Mouse (Mus musculus) olfactory bulb, adult 2 months (tissue): ENCODE results near the gene Hcar1. TPM values are rescaled to one million over a fixed set of nuclear protein-coding genes. Genes with fewer than 3 reads are reported as not detected.

ENCODE experiments used
- H3K27ac ChIP-seq: fragments of 200-500 bp; 2 replicates; pipeline ENCODE4 v1.5.1; 2012; ENCODE audit warnings: low read depth, low read length; ENCODE audit not compliant: insufficient read depth
- H3K4me1 ChIP-seq: fragments of 200-500 bp; 2 replicates; pipeline ENCODE4 v1.6.1; 2012; ENCODE audit warnings: low read length; ENCODE audit not compliant: control insufficient read depth, insufficient read depth
- H3K4me3 ChIP-seq: fragments of 200-500 bp; 2 replicates; pipeline ENCODE4 v1.5.1; 2012; ENCODE audit warnings: mild to moderate bottlenecking, low read depth, low read length, moderate library complexity; ENCODE audit not compliant: insufficient read depth
- CTCF ChIP-seq: fragments of 200-500 bp; IDR thresholded peaks from 2 replicates; pipeline ENCODE4 v1.5.1; 2012; ENCODE audit warnings: low read depth, mild to moderate bottlenecking, low read length, moderate library complexity; ENCODE audit not compliant: insufficient read depth
- POLR2A ChIP-seq: fragments of 200-500 bp; IDR thresholded peaks from 2 replicates; pipeline ENCODE4 v1.6.1; 2012; ENCODE audit warnings: mild to moderate bottlenecking, low read depth, low read length, moderate library complexity; ENCODE audit not compliant: insufficient read depth
- WGBS: fragments of 180-500 bp; shearing (Covaris S2); methylation state at CpG from one replicate; pipeline ENCODE4 v1.1.7; 2018; 5-methylcytosine and 5-hydroxymethylcytosine counted together
- polyA plus RNA-seq: library from polyadenylated mRNA; stranded (reverse); fragments of >200 nt; gene quantifications from 2 replicates; pipeline ENCODE4 v1.2.4, GENCODE M21; 2012; ENCODE audit warnings: low replicate concordance; ENCODE audit not compliant: missing spikeins, insufficient read depth, insufficient read length

Gene Hcar1
- polyA plus RNA-seq, 1 experiment: not detected

DNA sequence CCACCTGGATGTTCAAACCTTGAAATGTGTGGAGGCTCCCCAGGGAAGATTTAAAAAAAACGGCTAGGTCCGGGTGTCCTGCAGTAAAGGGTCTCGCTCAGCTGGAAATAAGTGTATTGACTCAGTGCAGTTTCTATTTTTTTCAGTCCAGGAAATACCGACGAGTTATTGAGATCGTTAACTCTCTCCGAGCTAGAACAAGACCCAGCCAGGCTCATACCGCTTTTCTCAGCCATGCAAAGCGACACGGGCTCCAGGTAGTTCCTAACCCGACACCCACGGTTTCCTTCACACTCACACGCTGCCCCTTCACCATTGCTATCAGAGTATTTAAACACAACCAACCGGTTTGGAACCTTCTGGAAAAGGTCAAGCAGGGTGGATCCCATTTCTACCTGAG is 1.8 kb downstream of the Hcar1 start:
- TF ChIP-seq POLR2A (no peak), CTCF (no peak)
- H3K27ac ChIP-seq: no peak overlapping the region
- 41% methylated on average over 14 of the region's 14 CpGs for WGBS
- H3K4me3 ChIP-seq: no peak overlapping the region
- no peaks in the 10 kb centered on the region for H3K4me1 ChIP-seq

DNA sequence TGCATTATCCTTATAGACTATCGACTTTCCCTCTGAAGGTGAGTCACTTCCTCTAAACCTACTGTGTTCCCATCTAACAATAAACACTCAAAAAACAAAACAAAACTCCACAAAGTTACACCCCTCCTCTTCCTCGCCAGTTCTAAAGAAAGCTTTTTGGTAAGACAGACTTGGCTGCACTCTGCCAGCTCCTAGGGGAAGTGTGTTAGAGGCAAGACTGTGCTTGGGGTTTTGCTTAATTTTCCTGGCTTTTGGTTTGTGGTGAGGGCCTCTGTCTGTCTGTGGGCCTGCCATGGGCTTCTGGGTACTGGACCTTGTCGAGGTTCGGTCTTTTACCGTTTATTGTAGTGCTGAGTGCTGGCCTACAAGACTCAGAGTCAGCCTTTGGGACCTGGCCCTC is 5.6 kb downstream of the Hcar1 start:
- H3K4me3 ChIP-seq: no peak overlapping the region
- WGBS: 85% methylated on average over 5 of the region's 5 CpGs
- no peak overlapping the region for H3K27ac ChIP-seq
- TF ChIP-seq CTCF: no peak
- TF ChIP-seq POLR2A: no peak
- no peaks in the 10 kb centered on the region for H3K4me1 ChIP-seq

DNA sequence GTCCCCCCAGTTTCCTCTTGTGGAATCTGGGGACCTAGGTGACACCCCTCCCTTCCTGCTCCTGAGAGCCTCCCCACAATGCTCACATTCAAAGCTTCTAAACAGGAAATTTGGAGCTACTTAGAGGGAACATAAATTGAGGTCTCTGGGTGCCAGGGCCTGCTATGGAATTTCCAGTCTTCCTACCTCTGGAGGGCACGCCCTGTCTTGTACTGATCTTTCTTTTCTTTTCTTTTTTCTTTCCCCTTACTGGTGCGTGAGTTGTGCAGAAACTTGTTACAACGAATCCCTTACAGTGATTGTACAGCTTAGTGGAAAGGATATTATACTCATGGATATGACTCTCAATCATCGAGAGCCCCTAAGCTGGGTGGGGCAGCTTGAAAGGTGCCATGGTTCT is 10.2 kb downstream of the Hcar1 start:
- no peak for TF ChIP-seq POLR2A
- no peak for TF ChIP-seq CTCF
- no peak overlapping the region for H3K4me3 ChIP-seq
- 86% methylated on average over 4 of the region's 4 CpGs for WGBS
- no peaks in the 10 kb centered on the region for H3K4me1 ChIP-seq
- no peak overlapping the region for H3K27ac ChIP-seq

DNA sequence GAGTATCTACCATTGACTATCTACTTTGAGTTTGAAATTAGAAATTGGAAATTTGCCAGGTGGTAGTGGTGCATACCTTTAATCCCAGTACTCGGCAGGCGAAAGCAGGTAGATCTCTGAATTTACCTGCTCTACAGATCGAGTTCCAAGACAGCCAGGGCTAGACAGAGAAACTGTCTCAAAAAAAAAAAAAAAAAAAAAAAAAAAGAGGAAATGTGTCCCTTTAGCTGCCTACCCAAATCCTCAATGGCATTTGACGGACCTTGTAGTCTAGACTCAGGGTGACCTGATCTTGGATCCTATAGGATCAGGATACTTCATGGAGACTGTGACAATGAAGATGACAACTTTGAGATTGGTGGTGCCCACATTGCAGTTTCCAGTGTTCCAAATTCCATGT is 13.4 kb downstream of the Hcar1 start:
- TF ChIP-seq CTCF: no peak
- no peak for TF ChIP-seq POLR2A
- WGBS: 91% methylated on average over 4 of the region's 4 CpGs
- Histone ChIP-seq H3K4me1 (no peaks in the 10 kb centered on the region), H3K4me3 (no peak overlapping the region), H3K27ac (no peak overlapping the region)

DNA sequence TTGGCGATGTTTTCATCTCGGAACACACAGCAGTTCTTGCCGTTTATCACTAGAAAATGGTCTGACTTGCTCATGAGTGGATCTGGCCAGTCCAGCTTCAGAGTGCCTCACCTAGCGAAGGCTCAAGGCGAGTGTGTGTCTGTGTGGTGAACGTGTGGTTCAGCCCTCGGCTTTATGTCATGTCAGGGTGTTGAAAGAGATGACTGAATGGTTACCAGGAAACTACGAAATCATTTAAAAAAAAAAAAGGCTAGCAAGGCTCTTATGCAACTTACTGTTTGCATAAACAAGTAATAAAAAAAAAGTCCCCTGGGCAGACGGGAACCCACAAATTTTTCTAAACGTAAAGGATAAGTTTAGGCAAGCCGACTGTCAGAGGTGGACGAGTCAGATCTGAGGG is 14.5 kb downstream of the Hcar1 start, which contains the start of gene Hcar2:
Gene Hcar2 (minus strand): TSS at position 135 of the 400 bp plus-strand sequence.
- WGBS: 81% methylated on average over 12 of the region's 12 CpGs

DNA sequence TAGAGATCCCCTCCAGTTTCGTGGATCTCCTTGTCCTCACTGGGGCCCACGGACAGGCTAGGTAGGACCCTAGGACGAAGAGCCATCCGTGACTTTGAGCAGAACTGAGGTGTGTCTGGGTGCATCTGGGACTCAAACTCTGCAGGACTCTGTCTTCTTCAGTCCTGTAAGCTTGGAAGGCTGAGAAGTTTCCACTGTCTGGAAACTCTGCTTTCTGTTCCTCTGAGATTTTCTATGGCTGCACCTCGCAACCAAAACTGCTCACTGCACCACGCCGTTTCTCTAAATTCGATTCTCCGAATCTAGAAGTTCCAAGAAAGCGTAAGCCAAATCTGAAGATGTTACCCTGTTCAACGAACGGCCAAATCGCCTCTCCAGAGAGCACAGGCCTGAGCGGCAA is 15.9 kb downstream of the Hcar1 start:
- no peak overlapping the region for H3K4me3 ChIP-seq
- 90% methylated on average over 14 of the region's 14 CpGs for WGBS
- no peak for TF ChIP-seq CTCF
- no peak for TF ChIP-seq POLR2A
- H3K4me1 ChIP-seq: no peaks in the 10 kb centered on the region
- no peak overlapping the region for H3K27ac ChIP-seq

More for the DNA sequence above, 14.5 kb downstream of the Hcar1 start, which contains the start of gene Hcar2:
- H3K4me3 ChIP-seq: no peak within 1 kb of the TSS
- no peak within 1 kb of the TSS for H3K27ac ChIP-seq
- no peaks in the 10 kb centered on the region for H3K4me1 ChIP-seq
- TF ChIP-seq POLR2A (no peak), CTCF (no peak)

DNA sequence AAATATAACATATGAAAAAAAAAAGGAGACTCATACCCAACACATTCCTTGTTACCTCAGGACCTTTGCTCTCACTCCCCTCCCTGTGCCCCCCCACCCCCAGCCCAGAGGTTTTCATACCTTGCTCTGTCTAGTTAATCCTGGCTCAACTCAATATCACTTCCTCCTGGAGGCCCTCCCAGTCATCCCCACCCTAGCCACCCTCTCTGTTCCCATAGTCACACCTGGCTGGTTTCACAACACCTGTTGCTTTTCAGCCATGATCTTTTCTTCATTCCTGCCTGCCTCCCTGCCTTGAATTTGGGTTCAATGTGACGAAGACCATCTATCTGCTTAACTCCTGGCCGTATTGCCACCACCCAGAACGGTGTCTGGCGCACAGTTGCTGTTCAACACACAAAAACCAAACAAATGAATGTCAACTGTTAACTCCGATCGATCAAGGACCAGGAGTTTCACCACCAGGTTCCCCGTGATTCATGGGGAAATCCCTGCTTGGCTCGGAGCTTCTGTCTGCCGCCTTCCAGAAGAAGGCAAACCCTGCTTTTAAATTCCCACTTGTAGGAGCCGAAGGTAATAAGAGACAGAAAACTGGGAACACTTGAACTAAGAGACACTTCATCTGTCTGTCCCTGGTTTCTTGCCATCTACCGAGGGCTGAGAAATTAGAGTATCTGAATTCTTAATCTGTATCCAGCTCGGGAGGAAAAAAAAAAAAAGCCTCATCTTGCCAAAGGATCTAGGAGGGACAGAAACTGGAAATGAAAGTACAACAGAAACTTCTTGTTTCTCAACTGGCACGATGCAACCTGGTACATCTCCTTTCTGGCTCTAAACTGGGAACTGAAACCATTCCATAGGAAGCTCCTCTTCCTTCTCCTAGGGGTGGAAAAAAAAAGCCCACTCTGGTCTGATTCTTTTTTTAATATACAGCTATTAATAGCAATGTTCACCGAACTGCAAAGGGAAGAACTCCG is 17.2 kb downstream of the Hcar1 start:
- no peaks in the 10 kb centered on the region for H3K4me1 ChIP-seq
- H3K27ac ChIP-seq: no peak overlapping the region
- 67% methylated on average over 15 of the region's 15 CpGs for WGBS
- H3K4me3 ChIP-seq: no peak overlapping the region
- TF ChIP-seq POLR2A: no peak
- TF ChIP-seq CTCF: no peak

DNA sequence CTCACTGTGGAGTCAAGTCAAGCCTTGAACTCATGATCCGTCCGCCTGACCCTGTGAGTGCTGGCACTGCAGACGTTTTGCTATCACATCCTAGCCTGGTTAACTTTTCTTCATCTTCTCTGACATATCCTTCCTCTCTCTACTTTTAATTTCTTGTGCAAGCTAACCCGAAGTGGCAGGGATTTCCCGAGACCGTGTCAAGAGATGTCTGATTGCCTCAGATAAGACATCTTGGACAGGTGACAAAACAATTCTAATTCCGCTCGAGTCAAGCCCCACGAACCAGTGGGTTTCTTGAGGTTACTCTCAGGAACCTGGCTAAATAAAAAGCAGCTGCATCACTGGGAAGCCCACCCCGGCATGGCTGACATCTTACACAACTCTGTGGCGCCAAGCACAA is 21.0 kb downstream of the Hcar1 start:
- 82% methylated on average over 11 of the region's 11 CpGs for WGBS
- Histone ChIP-seq H3K27ac (no peak overlapping the region), H3K4me3 (no peak overlapping the region), H3K4me1 (no peaks in the 10 kb centered on the region)
- TF ChIP-seq POLR2A (no peak), CTCF (no peak)

DNA sequence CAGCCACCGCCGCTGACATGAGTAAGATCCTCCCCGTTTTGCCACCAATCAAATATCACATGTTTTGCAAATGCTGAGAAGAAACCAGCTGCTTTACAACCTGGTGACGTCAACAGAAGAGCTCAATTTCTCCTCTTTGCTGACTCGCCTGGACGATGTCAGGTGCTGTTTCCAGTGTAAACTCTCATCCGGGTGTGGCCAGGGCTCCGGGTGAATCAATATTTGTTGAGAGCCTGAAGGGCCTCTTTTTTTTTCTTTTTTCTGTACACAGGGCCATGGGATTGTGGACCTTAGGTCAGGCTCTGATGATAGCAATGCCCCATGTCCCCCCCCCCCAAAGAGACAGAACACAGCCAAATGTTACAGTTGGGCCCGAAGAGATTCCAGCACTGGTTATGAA is 25.3 kb downstream of the Hcar1 start:
- Histone ChIP-seq H3K4me3 (no peak overlapping the region), H3K27ac (no peak overlapping the region), H3K4me1 (no peaks in the 10 kb centered on the region)
- TF ChIP-seq POLR2A (no peak), CTCF (no peak)
- 88% methylated on average over 9 of the region's 9 CpGs for WGBS
